Mouse (Mus musculus) liver, embryonic 14.5 days (tissue): ENCODE data around the gene Uts2b.

ENCODE experiments used
- CTCF ChIP-seq: IDR thresholded peaks from 2 replicates; pipeline ENCODE4 v1.5.1; 2016; ENCODE audit warnings: antibody characterized with exemption, low read depth, control low read depth
- EP300 ChIP-seq: IDR thresholded peaks from 2 replicates; pipeline ENCODE4 v1.6.1; 2016; ENCODE audit warnings: antibody characterized with exemption, low read depth

- no peak for TF ChIP-seq CTCF
- TF ChIP-seq EP300: no peak
These were observed 47.0 kb upstream of the Uts2b start for GRCm38 (mm10) chr16:27416937-27417584.
